Comparison of ENCODE assay signal across 8 mouse cellular contexts in the genomic region with DNA sequence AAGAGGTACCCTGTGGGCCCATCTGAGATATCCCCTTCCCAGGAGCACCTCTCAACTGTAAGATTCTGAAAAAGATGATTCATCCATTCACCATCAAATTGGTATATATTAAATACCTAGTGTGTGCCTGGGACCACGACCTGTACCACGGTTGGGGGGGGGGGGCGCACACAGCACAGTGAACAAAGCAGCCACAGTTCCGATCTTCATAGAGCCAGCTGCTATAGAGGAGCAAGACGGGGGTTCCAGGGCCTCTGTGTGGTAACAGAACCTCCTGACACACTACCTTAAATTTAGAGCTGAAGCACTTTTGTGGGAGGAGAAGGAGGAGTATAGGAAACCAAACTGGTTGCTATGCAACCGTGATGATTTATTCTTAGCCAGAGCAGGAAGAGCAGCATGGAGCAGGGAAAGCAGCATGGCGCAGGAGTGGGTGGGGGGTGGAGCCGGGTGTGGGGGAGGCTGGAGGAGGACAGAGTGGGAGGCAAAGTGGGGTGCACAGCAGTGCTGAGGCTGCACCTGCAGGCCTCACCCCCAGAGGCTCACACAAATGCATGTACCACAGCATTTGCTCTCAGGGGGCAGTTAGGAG.
DNase-seq lines count a peak whose midpoint lies in the region; ATAC-seq lines count a peak whose summit lies in the region.

No protein-coding gene starts in this region.

- H3K27ac ChIP-seq in hindbrain, embryonic 13.5 days: peak overlapping the region; percentile 49

- H3K4me2 ChIP-seq in hindbrain, embryonic 13.5 days: 0 out of 2 replicates have a peak overlapping the region, but pooled peaks have one; percentile 26

- no peaks in the 10 kb centered on the region for H3K27me3 ChIP-seq in hindbrain, embryonic 13.5 days

- WGBS in hindbrain, embryonic 13.5 days: 27% methylated on average over 8 of the region's 8 CpGs

- H3K36me3 ChIP-seq in hindbrain, embryonic 13.5 days: no peaks in the 10 kb centered on the region

- no peak for DNase-seq in frontal cortex, postnatal 25 days (ENCODE audit: low spot score in 2 of 2)
- peak; percentile 58 for DNase-seq in embryo, embryonic 11.5 days (ENCODE audit: low read depth, low spot score)
- DNase-seq in left cerebral cortex, postnatal 14 days (ENCODE audit: low spot score in 2 of 2): peak; percentile 75 to 90
- peak; percentile 78 for DNase-seq in right cerebral cortex, postnatal 25 days
- DNase-seq in urinary bladder, postnatal 36 days (ENCODE audit: low spot score in 2 of 2): no peak
- DNase-seq in ovary, postnatal 36 days (ENCODE audit: low spot score): no peak

- ATAC-seq in frontal cortex, adult (ENCODE audit: low TSS enrichment): peak; percentile 67
- peak; percentile 74 for ATAC-seq in hindbrain, embryonic 13.5 days (ENCODE audit: low FRiP score)

- H3K9me3 ChIP-seq in hindbrain, embryonic 13.5 days: no peaks in the 10 kb centered on the region

- 0 out of 2 replicates have a peak overlapping the region, but pooled peaks have one; percentile 36 for H3K9ac ChIP-seq in hindbrain, embryonic 13.5 days

- peaks cover 85% of the 10 kb centered on the region for H3K4me1 ChIP-seq in hindbrain, embryonic 13.5 days (replicated peaks)

- H3K4me3 ChIP-seq in hindbrain, embryonic 13.5 days: no peak overlapping the region

- intact Hi-C loops in left cerebral cortex, postnatal 14 days (cut with DNase I): loop anchor here (5.0 kb wide), 1 partner anchor 103 kb away; the partner anchor contains the start of gene Kalrn

Comparison
In these comparisons a context has a peak if more than half of its experiments do, and no peak if none do; other contexts are left out.
1. DNase-seq: peak in embryo, embryonic 11.5 days (single experiment), left cerebral cortex, postnatal 14 days (2 of 2) and right cerebral cortex, postnatal 25 days (single experiment); none in frontal cortex, postnatal 25 days (0 of 2), urinary bladder, postnatal 36 days (0 of 2) and ovary, postnatal 36 days (single experiment).